Mouse (Mus musculus): ENCODE results near the gene Tomm5. TPM values are rescaled to one million over a fixed set of nuclear protein-coding genes. Genes with fewer than 3 reads are reported as not detected.

Tomm5 gene
- 168 and 187 TPM in 2 replicates for polyA plus RNA-seq (2014; fragmentation: Nextera tagmentation; extraction: Ambion mirVana)

GRCm38 (mm10) chr4:45107601-45108277, at the start of gene Tomm5:
TSS of gene Tomm5 (minus strand) at chr4:45108114.
- DNase-seq (ENCODE audit: low spot score): peak; percentile 87
- Histone ChIP-seq H3K4me2 (ENCODE audit: low read depth) (peak within 1 kb of the TSS; percentile 57), H3K9ac (ENCODE audit: low read length) (peak within 1 kb of the TSS; percentile 83), H3K4me1 (ENCODE audit: control insufficient read depth, insufficient read depth, low read length) (peaks cover 7% of the 10 kb centered on the region; the same call in 1 of the 2 replicates), H3K4me3 (ENCODE audit: low read depth, low read length) (peak within 1 kb of the TSS; percentile 66), H3K36me3 (ENCODE audit: control insufficient read depth, insufficient read depth, low read length) (no peaks in the 10 kb centered on the region; the same call in 1 of the 2 replicates), H3K9me3 (ENCODE audit: control insufficient read depth, low read length) (no peaks in the 10 kb centered on the region), H3K27ac (ENCODE audit: low read depth, low read length) (no peak within 1 kb of the TSS), H3K27me3 (ENCODE audit: control insufficient read depth, insufficient read depth, low read length) (no peaks in the 10 kb centered on the region)
- peak; percentile 86 for ATAC-seq (ENCODE audit: insufficient read depth, low FRiP score, low TSS enrichment)
- WGBS: 0% methylated on average over 38 of the region's 39 CpGs

- Histone ChIP-seq H3K27me3 (ENCODE audit: control insufficient read depth, insufficient read depth, low read length) (no peaks in the 10 kb centered on the region), H3K36me3 (ENCODE audit: control insufficient read depth, insufficient read depth, low read length) (no peaks in the 10 kb centered on the region), H3K4me1 (ENCODE audit: control insufficient read depth, insufficient read depth, low read length) (no peaks in the 10 kb centered on the region), H3K9ac (ENCODE audit: low read length) (no peak overlapping the region), H3K27ac (ENCODE audit: low read depth, low read length) (no peak overlapping the region), H3K4me2 (ENCODE audit: low read depth) (no peak overlapping the region), H3K9me3 (ENCODE audit: control insufficient read depth, low read length) (no peaks in the 10 kb centered on the region), H3K4me3 (ENCODE audit: low read depth, low read length) (no peak overlapping the region)
- DNase-seq (ENCODE audit: low spot score) (no peak), ATAC-seq (ENCODE audit: insufficient read depth, low FRiP score, low TSS enrichment) (no peak)
- 81% methylated on average over 3 of the region's 3 CpGs for WGBS
Measured at GRCm38 (mm10) chr4:45156433-45156832, 48.5 kb upstream of the Tomm5 start.

- no peak overlapping the region for H3K9ac ChIP-seq (ENCODE audit: low read length)
- DNase-seq (ENCODE audit: low spot score) (peak; percentile 17), ATAC-seq (ENCODE audit: insufficient read depth, low FRiP score, low TSS enrichment) (no peak)
- no peaks in the 10 kb centered on the region for H3K36me3 ChIP-seq (ENCODE audit: control insufficient read depth, insufficient read depth, low read length)
- no peak overlapping the region for H3K4me2 ChIP-seq (ENCODE audit: low read depth)
- no peak overlapping the region for H3K27ac ChIP-seq (ENCODE audit: low read depth, low read length)
- no peaks in the 10 kb centered on the region for H3K27me3 ChIP-seq (ENCODE audit: control insufficient read depth, insufficient read depth, low read length)
- no peaks in the 10 kb centered on the region for H3K4me1 ChIP-seq (ENCODE audit: control insufficient read depth, insufficient read depth, low read length)
- 80% methylated on average over 8 of the region's 8 CpGs for WGBS
- H3K9me3 ChIP-seq (ENCODE audit: control insufficient read depth, low read length): no peaks in the 10 kb centered on the region
- H3K4me3 ChIP-seq (ENCODE audit: low read depth, low read length): no peak overlapping the region
Measured at GRCm38 (mm10) chr4:45143005-45143404, 35.1 kb upstream of the Tomm5 start.

- Histone ChIP-seq H3K27ac (ENCODE audit: low read depth, low read length) (no peak overlapping the region), H3K36me3 (ENCODE audit: control insufficient read depth, insufficient read depth, low read length) (no peaks in the 10 kb centered on the region), H3K4me3 (ENCODE audit: low read depth, low read length) (no peak overlapping the region), H3K4me1 (ENCODE audit: control insufficient read depth, insufficient read depth, low read length) (no peaks in the 10 kb centered on the region), H3K27me3 (ENCODE audit: control insufficient read depth, insufficient read depth, low read length) (no peaks in the 10 kb centered on the region), H3K9me3 (ENCODE audit: control insufficient read depth, low read length) (no peaks in the 10 kb centered on the region), H3K9ac (ENCODE audit: low read length) (no peak overlapping the region), H3K4me2 (ENCODE audit: low read depth) (no peak overlapping the region)
- ATAC-seq (ENCODE audit: insufficient read depth, low FRiP score, low TSS enrichment) (no peak), DNase-seq (ENCODE audit: low spot score) (peak; percentile 11)
- 62% methylated on average over 11 of the region's 11 CpGs for WGBS
Measured at GRCm38 (mm10) chr4:45142411-45142810, 34.5 kb upstream of the Tomm5 start.

- H3K4me2 ChIP-seq (ENCODE audit: low read depth): no peak overlapping the region
- DNase-seq (ENCODE audit: low spot score) (no peak), ATAC-seq (ENCODE audit: insufficient read depth, low FRiP score, low TSS enrichment) (no peak)
- no peaks in the 10 kb centered on the region for H3K27me3 ChIP-seq (ENCODE audit: control insufficient read depth, insufficient read depth, low read length)
- H3K4me3 ChIP-seq (ENCODE audit: low read depth, low read length): no peak overlapping the region
- H3K36me3 ChIP-seq (ENCODE audit: control insufficient read depth, insufficient read depth, low read length): no peaks in the 10 kb centered on the region
- no peak overlapping the region for H3K9ac ChIP-seq (ENCODE audit: low read length)
- no peak overlapping the region for H3K27ac ChIP-seq (ENCODE audit: low read depth, low read length)
- WGBS: 86% methylated on average over 5 of the region's 5 CpGs
- no peaks in the 10 kb centered on the region for H3K9me3 ChIP-seq (ENCODE audit: control insufficient read depth, low read length)
- no peaks in the 10 kb centered on the region for H3K4me1 ChIP-seq (ENCODE audit: control insufficient read depth, insufficient read depth, low read length)
Measured at GRCm38 (mm10) chr4:45141835-45142234, 33.9 kb upstream of the Tomm5 start.

GRCm38 (mm10) chr4:45137636-45138035, 29.7 kb upstream of the Tomm5 start:
- no peak overlapping the region for H3K9ac ChIP-seq (ENCODE audit: low read length)

GRCm38 (mm10) chr4:45134471-45134870, 26.6 kb upstream of the Tomm5 start:
- no peaks in the 10 kb centered on the region for H3K36me3 ChIP-seq (ENCODE audit: control insufficient read depth, insufficient read depth, low read length)
- H3K4me1 ChIP-seq (ENCODE audit: control insufficient read depth, insufficient read depth, low read length): no peaks in the 10 kb centered on the region
- no peak overlapping the region for H3K4me3 ChIP-seq (ENCODE audit: low read depth, low read length)
- no peaks in the 10 kb centered on the region for H3K27me3 ChIP-seq (ENCODE audit: control insufficient read depth, insufficient read depth, low read length)
- no peak overlapping the region for H3K4me2 ChIP-seq (ENCODE audit: low read depth)
- DNase-seq (ENCODE audit: low spot score) (no peak), ATAC-seq (ENCODE audit: insufficient read depth, low FRiP score, low TSS enrichment) (no peak)
- 84% methylated on average over 8 of the region's 8 CpGs for WGBS
- H3K9me3 ChIP-seq (ENCODE audit: control insufficient read depth, low read length): no peaks in the 10 kb centered on the region
- H3K9ac ChIP-seq (ENCODE audit: low read length): no peak overlapping the region
- no peak overlapping the region for H3K27ac ChIP-seq (ENCODE audit: low read depth, low read length)

More at GRCm38 (mm10) chr4:45137636-45138035, 29.7 kb upstream of the Tomm5 start:
- no peak overlapping the region for H3K4me3 ChIP-seq (ENCODE audit: low read depth, low read length)
- H3K4me1 ChIP-seq (ENCODE audit: control insufficient read depth, insufficient read depth, low read length): no peaks in the 10 kb centered on the region
- H3K27me3 ChIP-seq (ENCODE audit: control insufficient read depth, insufficient read depth, low read length): no peaks in the 10 kb centered on the region
- H3K4me2 ChIP-seq (ENCODE audit: low read depth): no peak overlapping the region
- no peak overlapping the region for H3K27ac ChIP-seq (ENCODE audit: low read depth, low read length)
- no peaks in the 10 kb centered on the region for H3K9me3 ChIP-seq (ENCODE audit: control insufficient read depth, low read length)
- 49% methylated on average over 4 of the region's 4 CpGs for WGBS
- ATAC-seq (ENCODE audit: insufficient read depth, low FRiP score, low TSS enrichment) (no peak), DNase-seq (ENCODE audit: low spot score) (no peak)
- no peaks in the 10 kb centered on the region for H3K36me3 ChIP-seq (ENCODE audit: control insufficient read depth, insufficient read depth, low read length)

GRCm38 (mm10) chr4:45131021-45131420, 23.1 kb upstream of the Tomm5 start:
- Histone ChIP-seq H3K27ac (ENCODE audit: low read depth, low read length) (no peak overlapping the region), H3K9ac (ENCODE audit: low read length) (no peak overlapping the region), H3K36me3 (ENCODE audit: control insufficient read depth, insufficient read depth, low read length) (no peaks in the 10 kb centered on the region), H3K9me3 (ENCODE audit: control insufficient read depth, low read length) (no peaks in the 10 kb centered on the region), H3K27me3 (ENCODE audit: control insufficient read depth, insufficient read depth, low read length) (no peaks in the 10 kb centered on the region), H3K4me1 (ENCODE audit: control insufficient read depth, insufficient read depth, low read length) (no peaks in the 10 kb centered on the region), H3K4me2 (ENCODE audit: low read depth) (no peak overlapping the region), H3K4me3 (ENCODE audit: low read depth, low read length) (no peak overlapping the region)
- ATAC-seq (ENCODE audit: insufficient read depth, low FRiP score, low TSS enrichment) (no peak), DNase-seq (ENCODE audit: low spot score) (no peak)
- 74% methylated on average over 4 of the region's 4 CpGs for WGBS

- WGBS: 86% methylated on average over 11 of the region's 11 CpGs
- H3K27ac ChIP-seq (ENCODE audit: low read depth, low read length): no peak overlapping the region
- no peaks in the 10 kb centered on the region for H3K36me3 ChIP-seq (ENCODE audit: control insufficient read depth, insufficient read depth, low read length)
- ATAC-seq (ENCODE audit: insufficient read depth, low FRiP score, low TSS enrichment) (no peak), DNase-seq (ENCODE audit: low spot score) (no peak)
- no peaks in the 10 kb centered on the region for H3K9me3 ChIP-seq (ENCODE audit: control insufficient read depth, low read length)
- H3K4me3 ChIP-seq (ENCODE audit: low read depth, low read length): no peak overlapping the region
- no peak overlapping the region for H3K9ac ChIP-seq (ENCODE audit: low read length)
- no peak overlapping the region for H3K4me2 ChIP-seq (ENCODE audit: low read depth)
- no peaks in the 10 kb centered on the region for H3K27me3 ChIP-seq (ENCODE audit: control insufficient read depth, insufficient read depth, low read length)
- H3K4me1 ChIP-seq (ENCODE audit: control insufficient read depth, insufficient read depth, low read length): no peaks in the 10 kb centered on the region
Measured at GRCm38 (mm10) chr4:45121311-45121710, 13.4 kb upstream of the Tomm5 start.
